Mouse (Mus musculus): ENCODE results near the gene Omd.
"Not testable (repeated sequence)": the region's sequence is repeated elsewhere in the genome, so short reads cannot be mapped to it uniquely, and the experiment has no call there.

Omd gene

GRCm38 (mm10) chr13:49581541-49582530 lies at the start of gene Omd:
Gene Omd (plus strand): TSS chr13:49582462.
- DNase-seq = no peak

DNA sequence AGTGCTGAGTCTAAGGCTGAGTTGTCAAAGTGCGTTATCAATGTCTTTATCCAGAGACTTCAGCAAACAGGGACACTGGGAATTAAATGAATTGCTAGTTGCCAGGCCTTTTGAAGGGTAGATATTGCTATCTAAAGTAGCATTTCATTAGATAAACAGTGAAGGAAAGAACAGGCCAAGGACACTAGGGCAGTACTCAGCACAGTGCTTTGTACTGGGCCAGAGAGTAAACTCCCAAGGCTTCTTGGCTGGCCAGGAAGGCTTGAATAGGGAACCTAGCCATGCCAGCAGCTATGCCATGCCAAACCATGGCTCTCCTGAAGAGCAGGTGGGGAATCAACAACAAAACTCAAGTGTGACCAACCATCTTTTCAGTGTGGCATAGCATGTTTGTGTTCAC lies 45.3 kb upstream of the Omd start:
- no peak for DNase-seq

- no peak for DNase-seq
Measured at GRCm38 (mm10) chr13:49538693-49539092, 43.6 kb upstream of the Omd start.

DNA sequence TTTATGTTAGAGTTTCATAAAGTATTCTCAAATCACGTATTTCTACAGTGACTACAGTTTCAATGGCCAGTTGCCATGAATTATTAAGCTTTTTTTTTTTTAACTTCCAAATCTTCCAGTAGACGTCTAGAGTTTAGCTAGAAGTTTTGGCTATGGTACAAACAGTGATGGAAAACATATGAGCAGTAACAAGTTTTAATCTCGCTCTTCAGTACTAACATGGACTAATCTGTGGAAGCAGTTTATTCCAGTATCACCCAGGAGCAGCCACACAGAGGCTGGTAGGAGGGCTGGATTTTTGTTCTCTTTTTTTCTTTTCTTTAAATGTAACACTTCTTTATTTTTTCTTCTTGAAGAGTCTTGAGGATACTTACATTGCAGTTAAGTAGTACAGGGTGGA lies 38.0 kb upstream of the Omd start, which contains the start of gene Aspn:
TSS of gene Aspn (plus strand) at position 165 of the 400 bp plus-strand sequence.
- no peak for DNase-seq

DNA sequence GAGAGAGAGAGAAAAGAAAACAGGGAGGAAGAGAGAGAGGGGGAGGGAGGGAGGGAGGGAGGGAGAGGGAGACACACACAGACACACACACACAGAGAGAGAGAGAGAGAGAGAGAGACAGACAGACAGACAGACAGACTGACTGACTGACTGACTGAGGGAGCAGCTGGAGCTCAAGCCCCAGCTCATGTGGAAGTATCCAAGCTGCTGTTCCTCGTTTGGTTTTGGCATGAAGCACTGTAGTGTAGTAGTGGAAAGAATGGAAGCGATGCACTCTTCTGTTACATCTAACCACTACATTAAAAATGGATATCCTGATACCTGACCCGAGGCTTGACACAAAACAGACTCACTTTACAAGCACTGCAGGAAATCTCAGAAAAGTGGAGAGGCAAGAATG lies 36.6 kb upstream of the Omd start:
- DNase-seq = no peak

GRCm38 (mm10) chr13:49546517-49546916 lies 35.7 kb upstream of the Omd start:
- DNase-seq = no peak

- no peak for DNase-seq
Measured at GRCm38 (mm10) chr13:49547563-49548150, 34.6 kb upstream of the Omd start.

- DNase-seq = no peak
Measured at GRCm38 (mm10) chr13:49549616-49550015, 32.6 kb upstream of the Omd start.

GRCm38 (mm10) chr13:49554519-49554918 lies 27.7 kb upstream of the Omd start:
- DNase-seq = no peak

DNA sequence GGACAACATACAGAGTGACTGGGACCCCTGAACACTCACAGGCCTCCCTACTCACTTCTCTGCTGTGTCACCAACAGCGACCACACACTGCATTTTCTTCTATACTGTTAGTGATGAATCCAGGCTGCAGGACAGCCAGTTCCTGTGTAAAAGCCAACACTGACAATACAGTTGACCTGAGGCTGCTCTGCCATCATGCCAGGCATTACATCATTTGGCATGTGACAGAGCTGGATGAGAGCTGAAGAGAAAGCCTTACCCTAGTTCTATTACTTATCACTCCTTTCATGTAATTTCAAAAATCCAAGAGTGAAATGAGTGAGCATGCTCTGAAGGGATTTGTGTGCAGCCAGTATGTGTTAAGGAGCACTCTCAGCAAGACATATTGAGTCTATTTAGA lies 26.1 kb upstream of the Omd start:
- DNase-seq = peak; percentile 20 to 23

DNA sequence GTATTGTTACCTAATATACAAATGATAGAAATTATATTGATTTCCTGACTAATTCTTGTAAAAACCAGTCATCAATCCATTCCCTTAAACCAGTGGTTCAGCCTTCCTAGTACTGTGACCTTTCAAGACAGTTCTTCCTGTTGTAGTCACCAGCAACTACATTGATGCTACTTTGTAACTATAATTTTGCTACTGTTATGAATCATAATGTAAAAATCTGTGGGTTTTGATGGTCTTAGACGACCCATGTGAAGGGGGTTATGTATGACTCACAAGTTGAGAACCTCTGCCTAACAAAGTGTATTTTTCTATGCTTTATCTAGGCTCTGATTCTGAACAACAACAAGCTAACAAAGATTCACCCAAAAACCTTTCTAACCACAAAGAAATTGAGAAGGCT lies 25.3 kb upstream of the Omd start:
- DNase-seq = no peak

GRCm38 (mm10) chr13:49559185-49559584 lies 23.1 kb upstream of the Omd start:
- DNase-seq = peak; percentile 52 to 60

GRCm38 (mm10) chr13:49560886-49561285 lies 21.4 kb upstream of the Omd start:
- no peak for DNase-seq

- DNase-seq = no peak
Measured at GRCm38 (mm10) chr13:49564347-49564746, 17.9 kb upstream of the Omd start.

GRCm38 (mm10) chr13:49570371-49570770 lies 11.9 kb upstream of the Omd start:
- DNase-seq = peak; percentile 35 to 39

DNA sequence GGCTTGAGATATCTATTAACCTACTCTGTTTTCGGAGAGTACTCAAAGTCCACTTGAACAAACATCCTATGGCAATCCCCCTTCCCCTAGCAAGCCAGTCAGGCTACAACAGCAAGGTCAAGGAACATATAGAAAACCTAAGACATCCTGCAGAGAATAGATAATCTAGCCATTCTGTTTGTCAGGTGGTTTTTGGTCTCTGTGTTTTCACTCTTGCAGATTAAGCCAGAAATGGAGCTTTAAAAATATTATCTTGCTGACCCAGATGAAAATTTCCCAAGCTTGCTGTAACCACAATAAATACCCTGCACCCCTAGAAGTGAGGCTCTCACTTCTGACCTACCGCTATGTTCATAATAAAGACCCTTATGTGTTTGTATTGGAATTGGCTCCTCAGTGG lies 10.8 kb upstream of the Omd start:
- DNase-seq = no peak

GRCm38 (mm10) chr13:49583859-49584258 lies 1.6 kb downstream of the Omd start:
- DNase-seq = no peak

DNA sequence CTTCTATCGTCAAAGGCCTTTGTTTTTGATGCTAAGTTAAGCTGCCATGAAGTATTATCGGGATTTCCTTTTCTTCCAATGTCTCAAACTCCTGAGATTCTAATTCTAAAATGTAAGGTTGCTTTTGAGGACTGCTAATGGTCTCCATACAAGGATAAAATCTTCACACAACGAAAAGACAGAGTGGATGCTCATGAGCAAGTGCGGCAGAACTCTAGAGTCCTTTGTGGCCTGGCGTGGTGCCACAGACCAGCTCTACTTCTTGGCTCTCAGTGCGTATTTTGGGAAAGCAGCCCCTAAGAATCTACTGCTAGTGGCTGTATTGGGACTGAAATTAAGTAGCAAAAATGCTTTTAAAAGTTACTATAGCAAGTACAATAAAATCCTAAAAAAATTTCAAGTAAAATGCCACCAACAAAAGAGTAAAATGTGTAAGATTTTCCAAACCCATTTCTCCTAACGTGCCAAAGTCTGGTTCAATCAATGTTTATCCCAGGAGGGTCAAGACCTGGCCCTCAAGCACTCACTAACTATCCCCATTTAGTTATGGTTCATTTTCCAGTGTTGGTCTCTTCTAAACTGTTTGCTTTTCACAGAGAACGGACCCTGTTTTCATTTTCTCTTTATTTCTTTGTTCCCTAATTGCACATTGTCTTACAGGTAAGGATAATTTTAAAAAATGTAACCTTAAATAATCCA lies 2.2 kb downstream of the Omd start:
- DNase-seq = peak; percentile 26 to 54

DNA sequence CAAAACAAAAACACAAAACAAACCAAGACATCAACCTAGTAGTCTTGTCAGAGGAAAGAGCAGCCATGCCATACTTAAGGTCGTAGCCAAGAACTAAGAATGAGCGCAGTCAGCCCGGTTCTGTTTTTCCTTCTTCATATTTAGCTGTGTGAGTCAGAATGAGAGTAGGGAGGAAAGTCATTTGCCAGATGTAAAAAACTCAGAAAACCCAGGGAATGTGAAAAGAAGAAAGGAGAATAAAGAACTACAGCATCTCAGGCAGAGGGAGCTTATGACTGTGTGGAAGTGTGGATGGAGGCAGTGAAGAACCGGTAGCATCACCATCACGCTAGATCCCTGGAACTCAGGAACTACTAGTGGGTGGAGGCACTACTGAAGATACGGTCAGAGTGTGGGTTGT lies 3.8 kb downstream of the Omd start:
- DNase-seq = no peak

GRCm38 (mm10) chr13:49602541-49602940 lies 20.3 kb downstream of the Omd start:
- DNase-seq = not testable (repeated sequence)

- no peak for DNase-seq
Measured at GRCm38 (mm10) chr13:49603603-49604002, 21.3 kb downstream of the Omd start.

GRCm38 (mm10) chr13:49607714-49608113 lies 25.5 kb downstream of the Omd start, which contains the start of gene Ogn:
Gene Ogn (plus strand): TSS chr13:49608046.
- DNase-seq = no peak

DNA sequence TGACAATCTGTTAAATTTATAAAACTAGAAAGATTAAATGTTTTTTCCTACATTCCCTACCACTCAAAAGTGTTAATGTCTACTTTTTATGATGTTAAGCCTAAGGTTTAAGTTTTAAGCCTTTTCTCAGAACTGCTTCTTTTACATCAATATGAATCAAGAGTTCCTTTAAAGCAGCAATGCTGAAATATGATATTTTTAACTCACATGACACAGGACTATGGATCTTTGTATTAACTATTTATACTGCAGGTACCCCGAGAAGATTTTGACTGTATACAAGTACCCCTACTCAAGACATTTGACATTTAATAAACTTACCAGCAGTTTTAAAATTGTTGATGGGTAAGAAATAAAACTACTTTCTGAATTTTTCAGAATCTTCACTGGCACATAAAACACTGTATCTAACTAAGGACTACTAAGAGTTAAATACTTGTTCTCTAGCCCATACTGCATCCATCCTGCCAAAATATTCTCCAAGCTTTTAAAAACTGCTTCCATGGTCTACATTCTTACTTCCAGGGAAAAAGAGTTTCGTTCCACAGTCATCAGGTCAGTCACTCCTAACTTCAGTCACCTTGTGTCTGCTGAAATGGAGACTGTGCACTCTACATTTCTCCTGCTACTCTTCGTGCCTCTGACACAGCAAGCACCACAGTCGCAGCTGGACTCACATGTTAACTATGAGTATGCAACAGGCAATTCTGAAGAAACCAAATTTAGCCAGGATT lies 26.5 kb downstream of the Omd start:
- no peak for DNase-seq

Measured in cerebellum, postnatal 10 days (tissue).